Mouse (Mus musculus): Measurements from ENCODE around the gene Pgrmc2.

The Pgrmc2 gene

GRCm38 (mm10) chr3:41070519-41070918 lies 12.3 kb downstream of the Pgrmc2 start:
- in situ Hi-C loops (cut with MboI, MseI), result no loop called here

DNA sequence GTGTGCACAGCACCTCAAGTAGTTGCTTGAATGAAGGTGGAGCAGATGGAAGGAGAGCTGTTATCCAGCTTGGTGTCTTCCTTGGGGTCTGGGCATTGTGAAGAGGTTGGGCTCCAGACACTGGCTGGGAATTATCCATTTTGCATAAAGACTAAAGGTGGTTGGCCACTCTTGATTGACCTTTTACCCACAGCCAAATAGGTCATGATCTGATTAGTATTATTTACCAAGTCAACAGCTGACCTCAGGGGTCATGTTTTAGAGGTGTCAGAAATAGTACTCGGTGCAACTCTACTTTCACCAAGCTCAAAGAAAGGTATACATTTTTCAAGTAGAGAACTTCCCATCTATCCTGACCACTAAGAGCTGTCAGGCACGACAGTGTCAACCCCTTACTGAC lies 17.5 kb downstream of the Pgrmc2 start:
- in situ Hi-C loops (cut with MboI, MseI), result no loop called here

- in situ Hi-C loops (cut with MboI, MseI), result no loop called here
Measured at GRCm38 (mm10) chr3:41062758-41063157, 20.1 kb downstream of the Pgrmc2 start.

DNA sequence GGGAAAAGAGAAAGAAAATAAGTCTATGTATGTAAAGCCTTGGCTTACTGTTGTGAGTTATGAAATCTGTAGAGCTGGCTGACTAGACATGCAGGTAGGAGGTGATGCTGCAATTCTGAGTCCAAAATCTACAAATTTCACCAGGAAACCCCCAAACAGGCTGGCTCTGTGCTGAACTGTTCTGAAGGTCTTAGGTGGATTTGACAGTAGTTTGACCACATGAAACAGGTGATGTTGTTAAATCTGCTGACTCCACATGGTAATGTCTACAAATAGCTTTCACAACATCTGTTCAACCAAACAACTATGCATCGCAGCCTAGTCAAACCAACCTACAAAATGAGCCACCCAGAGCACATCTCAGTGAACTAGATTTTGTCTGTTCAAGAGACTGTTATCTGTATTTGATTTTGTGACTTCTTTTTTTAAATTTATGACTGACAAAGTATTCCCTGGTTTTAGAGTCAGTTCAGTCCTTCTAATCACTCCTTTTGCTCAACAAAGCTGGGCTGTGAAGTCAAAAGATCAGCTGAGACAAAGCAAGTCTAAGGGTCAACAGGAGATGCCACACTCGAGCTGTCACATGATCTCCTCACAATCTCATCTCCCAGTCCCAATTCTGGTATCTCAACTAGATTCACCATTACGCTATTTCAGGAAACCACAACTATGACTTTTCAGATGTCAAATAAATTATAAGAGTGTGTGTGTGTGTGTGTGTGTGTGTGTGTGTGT lies 20.8 kb downstream of the Pgrmc2 start:
- in situ Hi-C loops (cut with MboI, MseI), result no loop called here

GRCm38 (mm10) chr3:41059249-41059648 lies 23.6 kb downstream of the Pgrmc2 start:
- in situ Hi-C loops (cut with MboI, MseI), result no loop called here

DNA sequence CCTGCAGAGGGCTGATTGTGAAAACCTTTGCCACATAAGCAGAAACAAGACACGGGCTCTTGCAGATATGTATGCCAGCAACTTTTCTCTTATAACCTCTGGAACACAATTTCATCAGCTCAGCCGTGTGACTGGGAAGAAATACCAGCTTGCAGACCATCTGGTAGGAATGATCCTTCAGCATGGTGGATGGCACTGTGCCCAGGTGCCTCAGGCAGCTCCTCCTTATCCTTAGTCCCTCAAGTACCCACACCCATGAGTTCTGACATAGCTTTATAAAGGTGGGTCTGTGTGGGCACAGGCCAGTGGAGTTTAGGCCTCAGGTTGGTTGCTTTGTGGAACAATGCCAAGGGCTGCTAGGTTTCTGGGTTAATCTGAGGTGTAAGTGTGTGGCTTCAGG lies 24.5 kb downstream of the Pgrmc2 start:
- in situ Hi-C loops (cut with MboI, MseI), result no loop called here

GRCm38 (mm10) chr3:41053334-41053733 lies 29.5 kb downstream of the Pgrmc2 start:
- in situ Hi-C loops (cut with MboI, MseI), result no loop called here

DNA sequence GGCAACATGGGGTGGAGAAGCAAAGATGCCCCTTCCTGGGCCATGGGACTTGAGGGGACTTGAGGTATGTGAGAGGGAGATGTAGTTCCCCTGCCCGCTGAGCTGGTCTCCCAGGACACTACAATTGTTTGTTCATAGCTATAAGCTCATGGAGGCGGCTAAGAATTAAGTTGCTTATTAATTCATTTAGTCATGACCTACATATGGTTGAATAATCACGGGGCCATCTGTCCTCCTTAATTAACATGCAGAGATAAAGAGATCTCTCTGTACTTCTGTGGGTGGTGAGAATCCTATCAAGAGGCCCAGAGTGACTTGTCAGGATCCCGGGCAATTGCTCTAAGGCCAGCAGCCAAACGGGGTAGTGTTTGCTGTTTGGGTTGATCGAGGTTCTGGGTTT lies 35.0 kb downstream of the Pgrmc2 start:
- in situ Hi-C loops (cut with MboI, MseI), result no loop called here

DNA sequence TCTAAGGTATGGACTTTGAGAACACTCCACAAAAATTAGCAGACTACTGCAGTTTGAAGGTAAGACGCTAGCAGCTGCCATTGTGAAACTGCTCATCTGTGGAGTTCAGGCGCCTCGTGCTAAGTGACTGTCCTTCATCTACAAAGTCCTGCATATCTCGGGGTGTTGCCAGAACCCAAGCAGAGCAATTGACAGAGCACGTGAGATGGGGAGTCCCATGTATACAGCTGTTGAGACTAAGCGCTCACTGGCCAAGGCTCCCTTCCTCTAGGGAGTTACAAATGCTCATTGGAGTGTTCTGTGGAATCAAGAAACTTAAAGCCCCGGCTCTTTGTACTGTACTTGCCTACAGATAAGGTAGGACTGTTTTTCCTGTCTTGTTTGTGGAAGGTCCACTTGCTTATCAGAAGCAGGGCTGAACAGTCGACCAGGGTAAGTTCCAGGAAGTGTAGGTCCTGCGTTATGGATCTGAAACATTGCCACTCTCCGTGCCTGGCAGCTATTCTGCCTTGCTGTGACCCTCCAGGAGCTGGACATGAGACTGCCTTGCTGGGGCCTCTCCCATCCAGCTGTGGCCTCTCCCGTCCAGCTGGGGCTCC lies 39.0 kb downstream of the Pgrmc2 start:
- in situ Hi-C loops (cut with MboI, MseI), result no loop called here

GRCm38 (mm10) chr3:41042195-41042938 lies 40.5 kb downstream of the Pgrmc2 start:
- in situ Hi-C loops (cut with MboI, MseI), result no loop called here

DNA sequence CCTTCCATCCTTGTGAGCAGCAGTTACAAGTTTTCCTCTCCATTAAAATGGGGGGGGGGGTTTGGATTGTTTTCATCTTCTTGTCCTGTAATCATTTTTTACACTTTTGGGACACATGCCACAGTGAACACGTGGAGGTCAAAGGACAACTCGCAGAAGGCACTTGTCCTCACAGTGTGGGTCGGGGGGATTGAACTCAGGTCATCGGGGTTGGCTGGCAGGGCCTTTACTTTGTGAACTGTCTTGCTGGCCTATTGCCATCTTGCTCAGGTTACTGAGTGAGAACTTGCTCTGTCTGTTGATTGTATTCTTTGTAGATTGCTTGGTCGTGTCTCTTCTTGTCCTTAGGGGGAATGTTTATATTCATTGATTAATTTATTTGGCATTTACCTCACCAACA lies 41.6 kb downstream of the Pgrmc2 start:
- in situ Hi-C loops (cut with MboI, MseI), result no loop called here

DNA sequence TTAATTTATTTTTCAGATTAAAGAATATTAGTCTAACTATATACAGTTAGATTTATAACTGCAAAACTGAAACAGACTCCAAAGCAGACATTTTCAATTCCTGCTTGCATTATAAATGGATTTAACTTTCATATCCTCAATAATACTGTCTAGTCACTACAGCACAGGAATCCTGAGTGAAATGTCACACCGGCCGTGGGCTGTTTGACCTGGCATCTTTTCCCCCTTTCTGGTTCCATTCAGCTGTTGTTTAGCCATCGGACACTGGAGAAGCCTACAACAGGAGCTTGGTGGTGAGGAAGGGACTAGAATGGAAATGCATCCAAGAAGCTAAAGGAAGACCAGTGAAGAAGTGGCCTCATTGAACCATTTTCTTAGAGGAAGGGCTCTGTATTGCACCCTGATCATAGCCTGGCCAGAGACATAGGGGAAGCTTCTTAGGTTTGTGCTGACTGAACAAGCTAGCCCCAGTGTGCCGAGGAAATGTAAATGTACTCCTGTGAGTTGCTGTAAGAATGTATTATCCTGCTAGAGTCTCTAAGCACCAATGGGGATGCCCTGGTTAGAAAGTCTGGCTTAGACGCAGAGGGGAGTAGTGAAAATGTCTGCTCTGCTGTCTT lies 44.4 kb downstream of the Pgrmc2 start:
- in situ Hi-C loops (cut with MboI, MseI), result loop anchor here (10.0 kb wide), 1 partner anchor 136 kb away; no protein-coding TSS in a partner anchor

GRCm38 (mm10) chr3:41031286-41032210 lies 51.3 kb downstream of the Pgrmc2 start:
- in situ Hi-C loops (cut with MboI, MseI), result loop anchor here (10.0 kb wide), 1 partner anchor 143 kb away; no protein-coding TSS in a partner anchor

DNA sequence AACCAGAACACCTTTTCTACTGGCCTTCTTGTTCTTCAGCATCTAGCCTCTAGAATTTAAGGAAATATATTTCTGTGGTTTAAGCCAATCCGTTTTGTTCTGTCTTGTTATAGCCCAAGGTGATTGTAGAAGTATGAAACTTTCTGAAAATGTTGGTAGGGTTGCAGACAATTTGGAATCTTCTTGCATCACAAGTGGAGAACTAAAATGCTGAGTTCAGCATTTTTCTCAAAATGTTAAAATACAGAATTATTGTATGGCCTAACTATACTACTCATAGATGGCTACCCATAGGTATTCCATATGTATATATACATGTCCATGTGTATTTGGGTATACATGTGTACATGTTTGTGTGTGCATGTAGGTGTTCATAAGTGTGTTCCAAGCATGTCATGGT lies 52.1 kb downstream of the Pgrmc2 start:
- in situ Hi-C loops (cut with MboI, MseI), result loop anchor here (10.0 kb wide), 1 partner anchor 144 kb away; no protein-coding TSS in a partner anchor

- in situ Hi-C loops (cut with MboI, MseI), result no loop called here
Measured at GRCm38 (mm10) chr3:41021980-41022379, 60.9 kb downstream of the Pgrmc2 start.

DNA sequence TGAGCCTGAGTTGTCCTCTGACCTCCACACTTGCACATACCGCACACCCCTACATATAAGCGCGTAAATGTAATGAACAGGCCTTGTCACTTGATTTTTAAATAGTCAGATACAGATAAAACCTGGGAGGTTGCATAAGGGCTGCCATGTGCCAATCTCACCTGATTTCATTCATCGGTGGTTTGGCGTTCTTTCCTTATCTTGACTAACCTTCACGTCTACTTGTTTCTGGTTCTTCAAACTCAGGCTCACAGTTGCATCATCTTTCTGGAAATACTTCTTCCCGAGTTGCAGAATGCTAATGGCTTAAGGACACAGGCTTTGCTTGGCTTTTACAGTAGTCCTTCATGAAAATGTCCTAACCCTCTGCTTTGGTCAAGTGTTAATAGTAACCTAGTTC lies 62.2 kb downstream of the Pgrmc2 start:
- in situ Hi-C loops (cut with MboI, MseI), result no loop called here

- in situ Hi-C loops (cut with MboI, MseI), result no loop called here
Measured at GRCm38 (mm10) chr3:41018022-41018608, 64.7 kb downstream of the Pgrmc2 start.

Measured in T-helper 1 cell (primary cell).